Mouse (Mus musculus): ENCODE results near the gene Xrcc2. TPM values are rescaled to one million over a fixed set of nuclear protein-coding genes. Genes with fewer than 3 reads are reported as not detected.

The Xrcc2 gene
- polyA plus RNA-seq, 1 experiment, result 1.9 TPM

DNA sequence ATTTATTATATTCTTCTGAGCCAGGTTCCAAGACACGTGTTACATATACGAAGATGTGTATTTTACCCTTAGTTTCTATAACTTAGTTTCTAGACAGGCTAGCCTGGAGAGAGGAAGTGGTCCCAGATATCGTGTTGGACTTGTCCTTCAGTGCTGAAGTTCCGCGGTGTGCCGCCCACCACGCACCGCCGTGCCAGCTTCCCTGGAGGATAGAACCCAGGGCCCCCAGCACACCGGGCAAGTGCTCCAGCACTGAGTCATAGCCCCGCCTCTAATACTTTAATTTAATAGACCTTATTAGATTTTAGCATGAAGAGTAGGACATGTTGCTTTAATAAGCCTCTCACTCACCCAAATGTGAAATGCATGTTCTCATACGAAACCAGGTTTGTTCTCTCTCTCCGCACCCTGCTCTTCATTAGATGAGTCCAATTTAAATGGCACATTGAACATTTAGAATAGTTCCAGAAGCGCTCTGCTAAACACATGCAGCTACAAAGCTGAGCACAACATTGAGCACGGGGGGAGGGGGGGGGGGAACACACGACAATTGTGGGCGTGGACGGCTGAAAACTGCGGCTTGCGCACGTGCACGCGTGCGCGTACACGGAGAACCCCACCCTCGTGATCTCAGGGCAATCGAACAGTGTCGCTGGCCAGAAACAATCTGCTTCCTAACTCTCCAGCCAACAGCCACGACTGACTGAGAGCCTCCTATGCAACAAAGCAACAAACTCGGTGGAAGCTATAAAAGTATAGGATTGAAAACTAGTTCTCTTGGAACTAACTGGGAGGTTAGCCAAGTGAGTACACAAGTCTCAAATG, 33.7 kb downstream of the Xrcc2 start:
- no peak for DNase-seq (ENCODE audit: low read depth, low spot score)
- 86% methylated on average over 31 of the region's 31 CpGs for WGBS

DNA sequence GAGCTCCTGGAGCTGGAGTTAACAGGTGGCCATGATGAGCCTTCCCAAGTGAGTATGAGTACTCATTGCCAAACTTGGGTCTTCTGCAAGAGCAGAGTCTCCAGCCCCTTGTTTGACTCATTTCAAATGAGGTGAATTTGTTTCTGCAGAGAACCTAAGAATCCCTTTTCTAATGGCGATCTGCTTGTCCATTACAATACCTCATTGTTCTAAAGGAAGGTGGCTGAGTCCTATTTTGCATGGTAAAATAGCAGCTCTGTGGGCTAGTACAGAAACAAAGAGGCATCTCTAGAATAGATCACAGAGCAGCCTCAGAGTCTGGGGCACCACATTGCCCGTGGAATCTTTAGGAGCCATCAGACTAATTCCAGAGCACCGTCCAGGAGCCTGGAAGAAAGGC, 34.6 kb downstream of the Xrcc2 start:
- WGBS, result 83% methylated on average over 3 of the region's 3 CpGs
- DNase-seq (ENCODE audit: low read depth, low spot score), result no peak

DNA sequence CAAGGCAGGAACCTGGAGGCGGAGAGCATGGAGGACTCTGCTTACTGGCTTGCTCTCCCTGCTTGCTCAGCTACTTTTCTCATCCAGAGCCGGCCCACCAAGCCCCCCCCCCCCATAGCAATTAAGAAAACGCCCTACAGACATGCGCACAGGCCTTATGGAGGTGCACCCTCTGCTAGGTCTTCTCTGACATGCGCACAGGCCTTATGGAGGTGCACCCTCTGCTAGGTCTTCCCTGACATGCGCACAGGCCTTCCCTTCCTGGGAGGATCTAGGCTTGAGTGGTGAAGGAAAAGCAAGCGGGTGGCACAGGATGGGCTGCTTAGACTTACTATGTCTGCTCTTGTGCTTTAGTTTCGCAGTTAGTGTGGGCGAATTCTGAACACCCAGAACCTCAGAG, 37.3 kb downstream of the Xrcc2 start:
- DNase-seq (ENCODE audit: low read depth, low spot score), result no peak
- WGBS, result 84% methylated on average over 9 of the region's 9 CpGs

DNA sequence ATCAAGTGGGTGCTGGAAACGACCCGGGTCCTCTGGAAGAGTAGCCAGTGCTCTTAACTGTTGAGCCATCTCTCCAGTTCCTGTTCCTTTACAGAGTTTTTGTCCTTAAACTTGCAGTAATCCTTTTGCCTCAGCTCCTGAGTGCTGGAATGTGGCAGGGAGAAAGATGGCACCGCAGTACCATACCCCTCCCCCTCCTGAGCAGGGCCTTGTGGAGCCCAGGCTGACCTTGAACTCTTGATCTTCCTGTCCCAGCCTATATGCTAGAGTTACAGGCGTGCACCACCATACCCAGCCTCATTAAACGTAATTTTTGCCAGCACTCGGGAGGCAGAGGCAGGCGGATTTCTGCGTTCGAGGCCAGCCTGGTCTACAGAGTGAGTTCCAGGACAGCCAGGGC, 38.9 kb downstream of the Xrcc2 start:
- WGBS, result 81% methylated on average over 9 of the region's 9 CpGs

DNA sequence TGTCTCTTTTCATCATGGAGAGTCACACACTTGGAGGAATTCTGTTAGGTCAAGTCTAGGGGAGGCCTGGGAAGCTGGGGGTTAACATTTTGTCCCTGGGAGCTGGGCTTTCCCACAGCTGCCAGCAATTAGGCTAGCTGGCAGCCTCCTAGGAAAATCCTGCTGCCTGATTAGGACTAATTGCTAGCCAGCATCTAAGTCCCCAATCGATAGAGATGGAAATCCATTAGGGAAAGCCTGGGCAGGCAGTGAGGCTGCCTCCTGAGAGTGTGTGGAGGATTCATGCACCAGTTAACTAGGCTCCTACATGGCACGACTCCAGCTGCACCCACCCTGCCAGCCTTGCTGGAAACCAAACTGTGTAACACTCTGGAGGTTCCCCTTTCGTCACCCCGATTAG, 39.5 kb downstream of the Xrcc2 start:
- DNase-seq (ENCODE audit: low read depth, low spot score), result no peak
- WGBS, result 73% methylated on average over 4 of the region's 4 CpGs

More for the DNA sequence above, 38.9 kb downstream of the Xrcc2 start:
- no peak for DNase-seq (ENCODE audit: low read depth, low spot score)

DNA sequence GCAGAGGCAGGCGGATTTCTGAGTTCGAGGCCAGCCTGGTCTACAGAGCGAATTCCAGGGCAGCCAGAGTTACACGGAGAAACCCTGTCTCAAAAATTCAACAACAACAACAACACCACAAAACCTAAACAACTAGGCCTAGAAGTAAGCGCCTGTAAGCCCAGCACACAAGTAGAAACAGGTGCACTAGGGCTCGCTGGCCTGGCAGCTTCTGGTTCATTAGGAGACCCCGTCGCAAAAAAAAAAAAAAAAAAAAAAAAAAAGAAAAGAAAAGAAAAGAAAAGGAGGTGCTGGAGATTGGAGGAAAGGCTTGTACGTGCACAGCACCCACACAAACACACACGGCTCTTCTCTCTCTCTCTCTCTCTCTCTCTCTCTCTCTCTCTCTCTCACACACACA, 40.1 kb downstream of the Xrcc2 start:
- WGBS, result 93% methylated on average over 10 of the region's 10 CpGs

DNA sequence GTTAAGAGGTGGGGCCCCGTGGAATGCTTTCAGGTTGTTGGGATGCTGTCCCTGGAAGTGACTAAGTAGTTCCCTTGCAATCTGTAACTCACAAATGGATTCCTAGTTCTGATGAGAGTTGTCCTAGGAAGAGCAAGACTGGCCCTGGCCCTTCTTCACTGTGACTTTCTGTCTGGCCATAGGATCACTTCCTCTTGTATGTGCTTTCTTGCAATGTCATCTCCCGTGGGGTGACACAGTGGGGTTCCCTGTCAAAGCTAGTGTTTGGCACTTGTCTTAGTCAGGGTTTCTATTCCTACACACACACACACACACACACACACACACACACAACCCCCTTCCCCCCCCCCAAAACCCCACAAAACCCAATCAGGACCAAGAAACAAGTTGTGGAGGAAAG, 42.5 kb downstream of the Xrcc2 start:
- DNase-seq (ENCODE audit: low read depth, low spot score), result no peak
- WGBS, result 80% methylated on average over 2 of the region's 2 CpGs

More for the DNA sequence above, 40.1 kb downstream of the Xrcc2 start:
- DNase-seq (ENCODE audit: low read depth, low spot score), result no peak

DNA sequence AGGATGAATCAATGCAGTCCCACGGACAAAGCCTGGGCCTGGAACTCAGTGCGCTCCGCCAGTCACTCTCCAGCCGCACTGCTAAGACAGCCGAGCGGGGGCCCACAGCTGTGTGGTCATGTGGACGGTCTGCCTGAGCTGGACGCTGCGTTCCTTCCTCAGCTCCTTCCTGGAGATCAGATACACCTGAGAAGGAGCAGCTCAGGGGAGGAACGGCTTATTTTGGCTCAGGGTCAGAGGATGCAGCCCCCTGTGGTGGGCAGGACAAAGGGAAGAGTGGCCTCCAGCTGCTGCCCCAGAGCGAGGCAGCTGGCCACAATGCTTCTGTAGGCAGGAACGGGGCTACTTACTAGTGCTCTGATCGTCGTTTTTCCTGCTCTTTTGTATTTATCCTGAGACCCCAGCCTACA, 51.0 kb downstream of the Xrcc2 start:
- 33% methylated on average over 14 of the region's 14 CpGs for WGBS
- no peak for DNase-seq (ENCODE audit: low read depth, low spot score)

DNA sequence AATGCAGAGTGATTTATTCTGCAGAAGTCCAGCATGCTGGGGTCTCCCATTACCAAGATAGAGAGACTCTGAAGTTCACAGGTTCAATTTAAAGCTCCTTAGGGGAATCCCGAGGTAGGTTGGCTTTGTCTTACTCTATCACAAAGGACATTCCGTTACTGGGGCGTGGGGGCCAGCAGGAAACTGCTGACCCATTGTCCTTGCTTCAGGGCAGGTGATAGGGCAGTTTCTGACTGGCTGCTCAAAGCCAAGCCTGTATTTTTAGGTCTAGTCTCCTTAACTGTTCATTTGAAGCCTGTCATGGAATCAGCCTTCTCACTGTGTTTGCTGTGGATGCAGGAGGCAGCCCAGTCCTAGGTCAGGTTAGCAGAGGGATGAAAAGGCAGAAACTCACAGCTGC, 52.2 kb downstream of the Xrcc2 start:
- 49% methylated on average over 3 of the region's 3 CpGs for WGBS

DNA sequence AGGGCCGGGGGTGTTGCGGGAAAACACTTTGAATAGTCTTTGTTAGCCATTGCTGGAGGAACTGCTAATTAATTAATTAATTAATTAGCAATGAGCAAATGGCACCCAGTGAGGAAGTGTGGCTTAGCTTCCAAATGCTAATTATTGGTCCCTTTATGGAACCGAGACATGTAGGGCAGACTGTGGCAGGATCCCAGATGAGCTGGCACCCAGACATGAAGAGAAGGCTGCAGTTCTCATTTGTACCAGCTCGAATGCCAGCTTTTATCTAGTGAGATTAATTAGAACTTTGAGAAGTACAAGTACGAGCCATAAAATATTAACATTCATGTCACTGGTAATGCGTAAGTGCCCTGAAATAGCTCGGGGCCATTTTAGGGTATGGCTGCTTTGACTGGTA, 53.2 kb downstream of the Xrcc2 start:
- WGBS, result 91% methylated on average over 7 of the region's 7 CpGs

More for the DNA sequence above, 52.2 kb downstream of the Xrcc2 start:
- DNase-seq (ENCODE audit: low read depth, low spot score), result no peak

DNA sequence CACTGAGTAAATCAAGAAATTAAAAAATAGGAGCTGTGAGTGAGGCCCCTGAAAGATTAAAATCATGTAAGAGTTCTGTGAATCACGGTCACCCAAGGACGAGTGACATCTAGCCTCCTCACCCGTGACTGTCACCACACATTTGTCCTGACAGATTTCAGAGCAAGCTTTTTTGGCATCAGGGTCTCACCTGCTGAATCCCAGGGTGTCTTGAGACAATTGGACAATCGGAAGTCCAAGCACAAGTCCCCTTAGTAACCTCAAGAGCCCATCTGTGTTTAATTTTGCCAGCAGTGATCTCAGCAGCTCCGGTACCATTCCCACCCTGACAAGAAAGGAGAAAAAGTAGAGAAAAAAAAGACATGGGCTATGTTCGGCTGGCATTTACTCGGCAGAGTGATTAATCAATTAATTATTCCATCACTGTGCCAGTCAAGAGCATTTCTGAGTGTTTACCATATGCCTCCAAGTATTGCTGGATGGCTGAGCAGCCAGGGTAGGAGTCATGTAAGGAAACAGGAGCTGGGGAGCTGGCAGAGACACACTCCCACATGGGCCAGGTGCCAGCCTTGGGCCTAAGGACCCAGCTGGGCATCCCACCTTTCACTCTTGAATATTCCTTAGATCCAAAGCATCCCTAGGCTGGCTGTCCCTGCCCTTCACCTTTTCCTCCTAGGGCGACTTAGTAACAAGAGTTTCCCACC, 59.8 kb downstream of the Xrcc2 start:
- no peak for DNase-seq (ENCODE audit: low read depth, low spot score)
- 85% methylated on average over 8 of the region's 8 CpGs for WGBS

More for the DNA sequence above, 53.2 kb downstream of the Xrcc2 start:
- DNase-seq (ENCODE audit: low read depth, low spot score), result no peak

DNA sequence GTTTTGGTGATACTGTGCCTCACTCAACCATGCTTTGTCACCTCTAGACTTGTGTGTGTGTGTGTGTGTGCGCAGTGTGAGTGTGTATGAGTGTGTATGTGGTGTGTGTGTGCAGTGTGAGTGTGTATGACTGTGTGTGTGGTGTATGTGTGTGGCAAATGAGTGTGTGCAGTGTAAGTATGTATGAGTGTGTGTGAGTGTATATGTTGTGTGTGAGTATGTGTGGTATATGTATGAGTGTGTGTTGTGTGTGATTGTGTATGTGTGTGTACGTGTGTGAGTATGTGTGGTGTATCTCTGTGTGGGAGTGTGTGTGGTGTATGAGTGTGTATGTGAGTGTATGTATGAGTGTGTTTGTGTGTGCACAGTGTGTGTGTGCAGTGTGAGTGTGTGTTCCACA, 61.1 kb downstream of the Xrcc2 start:
- DNase-seq (ENCODE audit: low read depth, low spot score), result no peak
- 94% methylated on average over 2 of the region's 2 CpGs for WGBS

DNA sequence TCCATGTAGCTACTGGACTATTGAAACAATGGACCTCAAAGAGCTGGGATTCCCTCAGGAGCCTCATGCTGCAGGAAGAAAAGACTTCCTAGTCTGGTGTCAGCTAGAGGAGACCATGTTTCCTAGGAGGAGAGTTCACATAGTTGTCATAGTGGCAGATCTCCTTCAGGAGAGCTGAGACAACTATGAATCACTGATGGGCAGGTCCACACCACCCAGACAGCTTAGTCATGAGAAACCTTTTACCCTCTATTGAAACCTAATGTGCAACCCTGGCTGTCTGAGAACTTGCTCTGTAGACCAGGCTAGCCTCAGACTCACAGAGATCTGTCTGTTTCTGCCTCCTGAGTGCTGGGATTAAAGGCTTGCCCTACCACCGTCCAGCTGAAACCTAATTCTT, 62.9 kb downstream of the Xrcc2 start:
- WGBS, result 76% methylated on average over 1 of the region's 1 CpGs
- no peak for DNase-seq (ENCODE audit: low read depth, low spot score)

Other genes with a start within 250 kb of the Xrcc2 start
- gene Kmt2c, start 207.0 kb downstream of the Xrcc2 start, polyA plus RNA-seq (2012; rRNA removed), result 8.0 and 16.9 TPM in 2 replicates
- not detected in 2 replicates for gene Cct8l1, start 189.8 kb downstream of the Xrcc2 start, polyA plus RNA-seq (2012; rRNA removed)
- 0.30 and 0.45 TPM in 2 replicates for gene Actr3b, start 54.2 kb upstream of the Xrcc2 start, polyA plus RNA-seq (2012; rRNA removed)
- not detected in 2 replicates for gene Gm21663, start 236.6 kb upstream of the Xrcc2 start, polyA plus RNA-seq (2012; rRNA removed)
- gene Gm21671, start 248.6 kb upstream of the Xrcc2 start, polyA plus RNA-seq (2012; rRNA removed), result not detected in 2 replicates